Mouse (Mus musculus): Measurements from ENCODE around the gene Zmiz1. TPM values are rescaled to one million over a fixed set of nuclear protein-coding genes. Genes with fewer than 3 reads are reported as not detected.

Gene Zmiz1
- polyA plus RNA-seq, 1 experiment = 99.2 TPM

DNA sequence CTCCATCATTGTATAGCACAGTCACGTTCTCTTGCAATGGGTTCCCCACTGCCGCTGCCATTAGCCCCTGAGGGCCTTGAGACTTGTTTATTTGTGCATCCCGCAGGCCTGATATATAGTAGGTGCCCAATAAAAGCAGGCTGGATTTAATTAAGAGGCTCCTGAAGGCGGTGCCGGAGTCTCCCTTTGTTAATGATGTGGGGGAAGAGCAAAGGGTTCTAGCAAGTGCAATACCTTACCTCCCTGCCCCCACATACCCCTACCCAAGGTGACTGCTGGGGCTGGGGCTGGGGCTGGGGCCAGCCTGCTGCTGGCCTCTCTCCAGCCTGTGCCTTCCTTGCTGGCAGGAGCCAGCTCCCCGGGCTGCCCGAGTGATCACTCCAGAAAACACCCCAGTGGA lies 39.4 kb downstream of the Zmiz1 start:
- TF ChIP-seq CTCF (IDR thresholded peaks at IDR 0.05; ENCODE audit: low read depth, low read length) (no peak), POLR2A (IDR thresholded peaks at IDR 0.05; ENCODE audit: borderline replicate concordance, low read depth, low read length) (no peak)
- no peak overlapping the region for H3K4me3 ChIP-seq (ENCODE audit: insufficient read depth, low read length)
- H3K27ac ChIP-seq (ENCODE audit: insufficient read depth, low read depth, low read length) = no peak overlapping the region
- H3K4me1 ChIP-seq (ENCODE audit: control insufficient read depth, insufficient read depth, low read length) = peaks cover 90% of the 10 kb centered on the region

DNA sequence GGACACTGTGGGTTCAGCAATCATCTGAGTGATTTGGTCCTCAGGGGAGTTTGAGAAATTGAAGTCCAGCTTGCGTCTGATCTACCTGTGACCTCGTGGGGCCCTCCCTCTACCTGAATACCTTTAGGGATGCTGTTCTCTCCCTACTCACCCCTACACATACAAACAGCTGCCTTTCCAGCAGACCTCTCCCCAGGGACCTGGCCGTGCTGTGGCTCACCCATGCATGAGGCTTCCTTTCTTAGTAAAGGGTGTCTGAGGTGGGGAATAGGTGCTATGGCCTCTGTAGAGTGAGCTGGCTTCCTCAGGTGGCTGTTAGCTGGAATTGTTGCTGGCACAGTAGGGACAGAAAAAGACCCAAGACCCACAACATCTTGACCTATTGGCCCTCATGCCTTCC lies 40.5 kb downstream of the Zmiz1 start:
- Histone ChIP-seq H3K4me3 (ENCODE audit: insufficient read depth, low read length) (no peak overlapping the region), H3K27ac (ENCODE audit: insufficient read depth, low read depth, low read length) (no peak overlapping the region), H3K4me1 (ENCODE audit: control insufficient read depth, insufficient read depth, low read length) (peaks cover 89% of the 10 kb centered on the region)
- TF ChIP-seq POLR2A (IDR thresholded peaks at IDR 0.05; ENCODE audit: borderline replicate concordance, low read depth, low read length) (no peak), CTCF (IDR thresholded peaks at IDR 0.05; ENCODE audit: low read depth, low read length) (no peak)

DNA sequence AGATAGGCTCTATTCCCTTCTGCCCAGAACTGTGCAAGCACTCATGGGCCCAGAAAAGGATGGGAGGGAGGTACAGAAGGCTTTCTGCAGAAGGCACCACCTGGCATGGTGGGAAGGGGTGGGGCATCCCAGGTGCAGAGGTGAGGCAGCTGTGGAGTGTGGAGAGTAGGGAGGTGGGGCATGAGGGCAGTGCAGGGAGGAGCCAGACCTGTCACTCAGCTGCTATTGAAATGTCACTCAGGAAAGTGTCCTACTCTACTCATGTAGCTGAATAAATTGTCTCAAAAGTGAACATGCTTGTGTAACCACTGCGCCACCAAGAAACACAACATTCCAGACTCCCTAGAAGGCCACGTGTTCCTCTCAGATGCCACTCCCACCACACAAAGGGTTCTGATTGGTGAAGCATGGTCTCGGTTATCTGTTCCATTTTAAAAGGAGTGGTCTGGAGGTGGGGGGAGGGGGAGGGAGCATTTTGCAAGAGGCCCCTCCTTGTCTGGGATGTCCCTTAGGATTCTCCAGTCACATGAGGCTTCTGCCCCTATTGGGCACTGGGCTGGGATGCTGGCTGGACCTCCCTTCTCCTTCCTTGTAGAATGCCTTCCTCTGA lies 41.6 kb downstream of the Zmiz1 start:
- TF ChIP-seq POLR2A (IDR thresholded peaks at IDR 0.05; ENCODE audit: borderline replicate concordance, low read depth, low read length) = no peak
- TF ChIP-seq CTCF (IDR thresholded peaks at IDR 0.05; ENCODE audit: low read depth, low read length) = no peak
- peaks cover 86% of the 10 kb centered on the region for H3K4me1 ChIP-seq (ENCODE audit: control insufficient read depth, insufficient read depth, low read length)
- H3K27ac ChIP-seq (ENCODE audit: insufficient read depth, low read depth, low read length) = no peak overlapping the region
- no peak overlapping the region for H3K4me3 ChIP-seq (ENCODE audit: insufficient read depth, low read length)

DNA sequence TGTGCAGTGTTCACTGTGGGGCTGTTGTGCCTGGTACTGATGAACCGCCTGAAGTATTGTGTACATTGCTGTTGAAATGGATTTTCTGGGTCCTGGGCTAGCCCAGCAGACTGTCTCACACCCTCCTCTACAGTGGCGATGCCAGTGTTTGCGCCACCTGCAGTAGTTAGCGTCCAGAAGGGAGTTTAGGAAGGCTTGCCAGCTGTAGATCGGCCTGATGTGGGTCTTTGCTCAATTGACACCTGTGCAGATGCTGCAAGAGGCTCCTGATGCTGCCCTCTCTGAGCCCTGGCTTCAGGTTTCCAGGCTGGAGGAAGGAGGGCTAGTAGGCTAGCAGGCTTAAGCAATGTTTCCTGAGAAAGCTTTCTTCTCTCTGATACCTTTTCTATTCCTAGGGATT lies 42.5 kb downstream of the Zmiz1 start:
- Histone ChIP-seq H3K27ac (ENCODE audit: insufficient read depth, low read depth, low read length) (no peak overlapping the region), H3K4me1 (ENCODE audit: control insufficient read depth, insufficient read depth, low read length) (peaks cover 86% of the 10 kb centered on the region), H3K4me3 (ENCODE audit: insufficient read depth, low read length) (no peak overlapping the region)
- TF ChIP-seq CTCF (IDR thresholded peaks at IDR 0.05; ENCODE audit: low read depth, low read length) = no peak
- TF ChIP-seq POLR2A (IDR thresholded peaks at IDR 0.05; ENCODE audit: borderline replicate concordance, low read depth, low read length) = no peak

DNA sequence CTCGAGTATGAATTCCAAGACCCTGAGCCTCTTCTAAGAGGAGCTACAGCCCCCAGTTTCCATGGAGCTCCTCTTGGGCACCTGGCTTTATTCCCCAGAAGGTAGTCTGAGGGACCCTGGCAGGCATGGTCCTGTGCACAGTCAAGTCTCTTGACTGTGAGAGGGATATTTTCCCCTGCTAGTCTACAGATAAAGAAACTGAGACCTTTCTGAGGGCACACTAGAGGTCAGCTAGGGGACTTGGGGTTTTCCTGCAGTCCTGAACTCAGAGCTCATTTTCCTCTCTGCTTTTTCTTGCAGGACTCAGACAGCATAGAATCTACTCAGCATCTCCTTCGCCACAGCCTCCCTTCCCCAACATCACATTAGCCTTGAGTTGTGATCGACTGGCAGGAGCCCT lies 43.4 kb downstream of the Zmiz1 start:
- TF ChIP-seq CTCF (IDR thresholded peaks at IDR 0.05; ENCODE audit: low read depth, low read length) = no peak
- TF ChIP-seq POLR2A (IDR thresholded peaks at IDR 0.05; ENCODE audit: borderline replicate concordance, low read depth, low read length) = no peak
- H3K4me1 ChIP-seq (ENCODE audit: control insufficient read depth, insufficient read depth, low read length) = peaks cover 87% of the 10 kb centered on the region
- H3K4me3 ChIP-seq (ENCODE audit: insufficient read depth, low read length) = no peak overlapping the region
- H3K27ac ChIP-seq (ENCODE audit: insufficient read depth, low read depth, low read length) = no peak overlapping the region

DNA sequence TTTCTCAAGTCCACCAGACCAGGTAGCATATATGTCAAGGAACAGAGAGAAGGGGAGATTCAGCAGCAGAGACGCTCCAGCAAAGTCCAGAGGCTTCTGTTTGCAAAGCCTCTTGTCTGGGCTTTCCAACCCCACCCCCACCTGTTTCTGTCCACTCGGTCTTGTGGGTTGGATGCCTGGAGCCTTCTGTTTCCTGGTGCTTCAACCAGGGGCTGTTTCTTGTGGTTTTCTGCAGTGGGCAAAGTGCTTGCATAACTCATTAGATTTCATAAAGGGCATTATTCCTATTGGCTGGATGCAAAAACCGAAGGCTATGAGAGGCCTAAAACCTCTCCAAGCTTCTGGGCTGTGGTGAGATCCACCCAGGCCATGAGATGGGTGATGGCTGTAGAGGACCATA lies 45.3 kb downstream of the Zmiz1 start:
- peaks cover 91% of the 10 kb centered on the region for H3K4me1 ChIP-seq (ENCODE audit: control insufficient read depth, insufficient read depth, low read length)
- TF ChIP-seq POLR2A (IDR thresholded peaks at IDR 0.05; ENCODE audit: borderline replicate concordance, low read depth, low read length) (no peak), CTCF (IDR thresholded peaks at IDR 0.05; ENCODE audit: low read depth, low read length) (no peak)
- no peak overlapping the region for H3K4me3 ChIP-seq (ENCODE audit: insufficient read depth, low read length)
- peak overlapping the region; percentile 97 for H3K27ac ChIP-seq (ENCODE audit: insufficient read depth, low read depth, low read length)

- H3K4me1 ChIP-seq (ENCODE audit: control insufficient read depth, insufficient read depth, low read length) = peaks cover 90% of the 10 kb centered on the region
These were observed 46.3 kb downstream of the Zmiz1 start for GRCm38 (mm10) chr14:25505201-25505671.

GRCm38 (mm10) chr14:25508111-25508756 lies 49.2 kb downstream of the Zmiz1 start:
- Histone ChIP-seq H3K4me3 (ENCODE audit: insufficient read depth, low read length) (no peak overlapping the region), H3K4me1 (ENCODE audit: control insufficient read depth, insufficient read depth, low read length) (peaks cover 88% of the 10 kb centered on the region), H3K27ac (ENCODE audit: insufficient read depth, low read depth, low read length) (no peak overlapping the region)
- no peak for TF ChIP-seq POLR2A (IDR thresholded peaks at IDR 0.05; ENCODE audit: borderline replicate concordance, low read depth, low read length)

More at GRCm38 (mm10) chr14:25505201-25505671, 46.3 kb downstream of the Zmiz1 start:
- TF ChIP-seq CTCF (IDR thresholded peaks at IDR 0.05; ENCODE audit: low read depth, low read length) = no peak
- TF ChIP-seq POLR2A (IDR thresholded peaks at IDR 0.05; ENCODE audit: borderline replicate concordance, low read depth, low read length) = no peak
- Histone ChIP-seq H3K4me3 (ENCODE audit: insufficient read depth, low read length) (no peak overlapping the region), H3K27ac (ENCODE audit: insufficient read depth, low read depth, low read length) (peak overlapping the region; percentile 97)

DNA sequence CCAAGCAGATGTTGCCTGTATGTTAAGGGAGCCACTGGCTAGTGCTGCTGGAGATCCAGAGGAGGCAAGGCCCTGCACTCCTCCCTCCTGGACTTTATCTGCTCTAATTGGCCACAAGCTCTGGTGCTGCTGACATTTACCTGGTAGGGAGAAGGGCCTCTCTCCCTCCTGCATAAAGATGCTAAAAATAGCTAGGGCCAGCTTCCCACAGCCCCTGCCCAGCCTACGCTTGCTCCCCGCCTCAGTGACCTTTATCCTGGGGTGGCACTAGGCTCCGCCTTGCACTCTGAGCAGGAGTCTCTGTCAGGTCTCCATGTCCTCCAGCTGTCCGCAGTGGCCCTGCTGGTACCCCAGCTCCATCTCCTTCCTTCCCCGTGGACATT lies 49.8 kb downstream of the Zmiz1 start:
- Histone ChIP-seq H3K27ac (ENCODE audit: insufficient read depth, low read depth, low read length) (no peak overlapping the region), H3K4me3 (ENCODE audit: insufficient read depth, low read length) (no peak overlapping the region), H3K4me1 (ENCODE audit: control insufficient read depth, insufficient read depth, low read length) (peaks cover 88% of the 10 kb centered on the region)
- TF ChIP-seq POLR2A (IDR thresholded peaks at IDR 0.05; ENCODE audit: borderline replicate concordance, low read depth, low read length) = no peak
- no peak for TF ChIP-seq CTCF (IDR thresholded peaks at IDR 0.05; ENCODE audit: low read depth, low read length)

DNA sequence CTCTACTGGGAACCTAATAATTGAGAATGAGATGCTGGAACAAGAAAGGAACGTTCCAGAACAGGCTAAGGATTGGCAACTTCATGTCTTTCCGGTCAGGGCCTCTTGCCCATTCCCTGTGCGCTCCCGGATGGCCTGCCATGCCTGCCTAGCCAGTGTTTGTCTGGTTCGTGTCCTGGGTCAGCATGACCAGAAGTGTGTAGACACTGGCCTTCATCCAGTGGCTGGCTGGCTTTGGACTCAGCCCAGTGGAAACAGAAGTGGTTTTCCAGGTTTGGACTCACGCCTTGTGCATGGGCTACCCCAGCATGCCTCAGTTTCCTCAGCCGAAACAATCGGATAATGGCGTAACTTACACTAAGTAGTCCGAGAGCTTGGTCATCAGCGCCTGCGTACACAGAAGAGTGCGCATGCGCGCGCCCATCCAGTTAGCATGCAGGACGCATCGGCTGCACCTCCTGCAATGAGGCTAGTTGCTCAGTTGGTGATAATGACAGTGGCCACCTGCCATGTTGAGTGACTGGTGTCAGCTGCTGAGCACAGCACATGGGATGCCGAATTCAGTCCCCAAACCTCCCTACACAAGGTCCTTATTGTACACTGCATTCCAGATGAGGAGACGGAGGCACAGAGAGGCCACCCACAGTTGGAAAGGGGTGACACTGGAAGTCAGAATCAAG lies 50.6 kb downstream of the Zmiz1 start:
- H3K27ac ChIP-seq (ENCODE audit: insufficient read depth, low read depth, low read length) = no peak overlapping the region
- peaks cover 88% of the 10 kb centered on the region for H3K4me1 ChIP-seq (ENCODE audit: control insufficient read depth, insufficient read depth, low read length)

More for the DNA sequence above, 50.6 kb downstream of the Zmiz1 start:
- TF ChIP-seq POLR2A (IDR thresholded peaks at IDR 0.05; ENCODE audit: borderline replicate concordance, low read depth, low read length) (no peak), CTCF (IDR thresholded peaks at IDR 0.05; ENCODE audit: low read depth, low read length) (no peak)
- no peak overlapping the region for H3K4me3 ChIP-seq (ENCODE audit: insufficient read depth, low read length)

Measured in bone marrow macrophage, adult 2 months (primary cell).